ENCODE assay signal across 20 mouse cellular contexts in genomic region chr6:70764551-70764950, GRCm38 (mm10). TPM values are rescaled to one million over a fixed set of nuclear protein-coding genes. Genes with fewer than 3 reads are reported as not detected.
DNase-seq lines count a peak whose midpoint lies in the region; TF ChIP-seq lines count a peak whose summit lies in the region.
"Had no signal": no experiment of that assay in that cellular context is flagged by ENCODE, and none has a peak within 500 bp of the region (broad histone marks: within the 10 kb centered on the region; RNA-seq: fewer than 3 reads in every experiment).

No protein-coding gene starts in this region.

- H3K27me3 ChIP-seq in MEL (ENCODE audit: control insufficient read depth in 1 of 2, insufficient read depth in 2 of 2, low read length in 2 of 2) = no peaks in the 10 kb centered on the region
- no peaks in the 10 kb centered on the region for H3K27me3 ChIP-seq in splenic B cell, adult 2 months (ENCODE audit: control insufficient read depth, insufficient read depth, low read length, poor library complexity, severe bottlenecking)
- H3K27me3 ChIP-seq: embryonic facial prominence, embryonic 12.5 days; forebrain, embryonic 15.5 days; heart, embryonic 15.5 days; hindbrain, embryonic 13.5 days had no signal

- no peak for TF ChIP-seq RAD21 in MEL (IDR thresholded peaks at IDR 0.05; ENCODE audit: low read depth, low read length)

- H3K9me3 ChIP-seq in MEL (replicated peaks; ENCODE audit: insufficient read depth, low read length) = no peaks in the 10 kb centered on the region
- H3K9me3 ChIP-seq: embryonic facial prominence, embryonic 12.5 days; forebrain, embryonic 15.5 days; G1E; heart, embryonic 15.5 days; hindbrain, embryonic 13.5 days had no signal

- H3K4me3 ChIP-seq in MEL (ENCODE audit: control insufficient read depth in 1 of 2, insufficient read depth in 1 of 2, low read depth in 2 of 2, low read length in 2 of 2) = no peak overlapping the region
- H3K4me3 ChIP-seq: embryonic facial prominence, embryonic 12.5 days; forebrain, embryonic 15.5 days; heart, adult 2 months; heart, embryonic 15.5 days; hindbrain, embryonic 13.5 days had no signal

- DNase-seq in spleen, postnatal 36 days (ENCODE audit: low spot score in 2 of 2) = peak; percentile 34 to 41
- no peak for DNase-seq in spleen, adult 18-20 months
- peak; percentile 54 for DNase-seq in A20 (ENCODE audit: low read depth, low spot score)
- DNase-seq in MEL (ENCODE audit: low read depth, low spot score) = no peak
- DNase-seq in splenic B cell, adult 2 months (ENCODE audit: low read depth, low spot score) = peak; percentile 51
- DNase-seq in cerebellum, adult 9-10 months = no peak
- DNase-seq in ovary, postnatal 36 days (ENCODE audit: low spot score) = no peak
- DNase-seq: adrenal gland, adult 2 months; adrenal gland, postnatal 25 days; cerebellum, adult 2 months; cerebellum, postnatal 14 days; gastrocnemius, postnatal 14 days; heart, adult 2 months; heart, postnatal 14 days had no signal

- no peaks in the 10 kb centered on the region for H3K4me1 ChIP-seq in MEL (ENCODE audit: control insufficient read depth in 1 of 2, insufficient read depth in 2 of 2, low read length in 2 of 2)
- H3K4me1 ChIP-seq: embryonic facial prominence, embryonic 12.5 days; forebrain, embryonic 15.5 days; heart, embryonic 15.5 days; hindbrain, embryonic 13.5 days had no signal

- TF ChIP-seq POLR2A in MEL (IDR thresholded peaks at IDR 0.05; ENCODE audit: control insufficient read depth in 1 of 2, insufficient read depth in 1 of 2, low read depth in 1 of 2, low read length in 2 of 2, poor library complexity in 1 of 2) = no peak

- no peak for TF ChIP-seq CTCF in MEL (IDR thresholded peaks at IDR 0.05 in 2 of 3, conservative IDR thresholded peaks at IDR 0.05 in 1 of 3; ENCODE audit: control insufficient read depth in 1 of 3, insufficient read depth in 1 of 3, low read depth in 2 of 3, low read length in 3 of 3, poor library complexity in 1 of 3, severe bottlenecking in 1 of 3)

- no peak for TF ChIP-seq EP300 in MEL (IDR thresholded peaks at IDR 0.05; ENCODE audit: low read depth in 1 of 2, low read length in 2 of 2)

- no peak overlapping the region for H3K9ac ChIP-seq in MEL (ENCODE audit: control insufficient read depth, low read depth, low read length, poor library complexity, severe bottlenecking)
- H3K9ac ChIP-seq: embryonic facial prominence, embryonic 12.5 days; forebrain, embryonic 15.5 days; heart, embryonic 15.5 days; hindbrain, embryonic 13.5 days had no signal

- H3K36me3 ChIP-seq in MEL (ENCODE audit: control insufficient read depth in 1 of 2, insufficient read depth in 2 of 2, low read length in 2 of 2) = peaks cover 0 to 2% of the 10 kb centered on the region in 2 experiments; a peak in 2 of 4 replicates
- H3K36me3 ChIP-seq in splenic B cell, adult 2 months (ENCODE audit: control insufficient read depth, insufficient read depth, low read length, poor library complexity, severe bottlenecking) = peaks cover 3% of the 10 kb centered on the region; the same call in 1 of the 2 replicates

- no peaks in the 10 kb centered on the region for H3K79me2 ChIP-seq in MEL (ENCODE audit: control insufficient read depth, insufficient read depth, low read length, poor library complexity)

- H3K27ac ChIP-seq in MEL (ENCODE audit: control insufficient read depth, low read depth, low read length) = no peak overlapping the region
- H3K27ac ChIP-seq: embryonic facial prominence, embryonic 12.5 days; forebrain, embryonic 15.5 days; heart, adult 2 months; heart, embryonic 15.5 days; hindbrain, embryonic 13.5 days; hindbrain, postnatal 0 days had no signal

TF ChIP-seq in MEL, 35 proteins besides CTCF, POLR2A, EP300 and RAD21:
- TF ChIP-seq GATA1 (IDR thresholded peaks at IDR 0.05; ENCODE audit: low read depth, low read length) (no peak), TCF12 (IDR thresholded peaks at IDR 0.05; ENCODE audit: low read depth, low read length) (no peak), POLR2AphosphoS2 (IDR thresholded peaks at IDR 0.05; ENCODE audit: low read length) (peak; percentile 46; the same call in 1 of the 2 replicates)

RNA-seq across cellular contexts. Expression of gene Rpia, which starts 27.5 kb away (rescaled TPM):
- 188 and 238 TPM in 2 replicates for total RNA-seq in MEL (2012; rRNA removed)
- 100 to 1,000 TPM in 1 of 2 experiments, 10 to 100 TPM in 1; 93.4 to 180 TPM for polyA plus RNA-seq in MEL (2012; ENCODE audit: insufficient read depth in 1 of 2, insufficient read length in 2 of 2, low read depth in 1 of 2, low replicate concordance in 2 of 2, missing spikeins in 1 of 2)

Comparison
In these comparisons a context has a peak if more than half of its experiments do, and no peak if none do; other contexts are left out.
1. DNase-seq: peak in spleen, postnatal 36 days (2 of 2), A20 (single experiment) and splenic B cell, adult 2 months (single experiment); none in spleen, adult 18-20 months (0 of 2), MEL (single experiment), cerebellum, adult 9-10 months (single experiment) and ovary, postnatal 36 days (single experiment).